Mouse (Mus musculus): Measurements from ENCODE around the gene Kbtbd12. TPM values are rescaled to one million over a fixed set of nuclear protein-coding genes. Genes with fewer than 3 reads are reported as not detected.

Kbtbd12 gene
- total RNA-seq, 2 experiments from 2014 or later: 56.2 to 78.7 TPM

DNA sequence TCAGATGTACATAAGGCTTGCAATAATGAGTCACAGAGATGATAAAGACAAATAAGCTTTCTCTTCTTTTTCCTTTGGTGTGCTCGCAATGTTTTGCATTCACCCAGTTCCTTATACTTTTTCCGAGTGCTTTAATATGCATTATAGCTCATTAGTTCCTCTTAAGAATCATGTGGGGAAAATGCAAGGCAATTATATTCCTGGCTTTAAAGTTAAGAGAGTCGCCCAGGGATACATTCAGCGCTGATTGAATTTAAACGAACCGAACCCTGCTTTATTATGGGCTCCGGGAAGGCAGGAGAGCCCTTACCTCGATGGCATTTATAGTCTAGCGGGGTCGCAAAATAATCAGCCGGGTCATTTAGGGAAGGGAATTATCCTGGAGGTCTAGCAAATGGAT lies 10.8 kb downstream of the Kbtbd12 start:
- no peak for DNase-seq

DNA sequence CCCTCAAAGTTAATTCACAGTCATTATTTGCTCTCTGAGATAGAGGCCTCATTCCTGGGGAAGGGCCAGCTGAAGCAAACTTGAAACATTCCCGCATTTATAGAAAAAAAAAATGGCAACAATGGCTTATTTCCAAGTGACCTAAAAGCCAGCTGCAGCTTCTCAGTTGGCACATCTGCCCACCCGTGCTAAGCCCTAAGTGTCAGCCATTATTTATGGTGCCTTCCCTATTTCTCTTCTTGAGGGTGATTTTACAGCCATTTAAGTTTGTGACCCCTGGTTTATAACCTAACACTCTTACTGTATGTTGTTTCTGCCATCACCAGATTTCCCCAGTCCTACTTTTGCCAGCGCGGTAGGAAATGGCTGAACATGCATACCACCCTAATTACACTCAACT lies 11.3 kb downstream of the Kbtbd12 start:
- no peak for DNase-seq

- no peak for DNase-seq
Observed at GRCm38 (mm10) chr6:88621816-88622481, 15.8 kb downstream of the Kbtbd12 start.

GRCm38 (mm10) chr6:88619542-88619941 lies 18.2 kb downstream of the Kbtbd12 start:
- DNase-seq: no peak

GRCm38 (mm10) chr6:88615352-88615751 lies 22.4 kb downstream of the Kbtbd12 start:
- DNase-seq: no peak

GRCm38 (mm10) chr6:88606417-88606816 lies 31.3 kb downstream of the Kbtbd12 start:
- no peak for DNase-seq

GRCm38 (mm10) chr6:88605715-88606114 lies 32.0 kb downstream of the Kbtbd12 start:
- DNase-seq: no peak

DNA sequence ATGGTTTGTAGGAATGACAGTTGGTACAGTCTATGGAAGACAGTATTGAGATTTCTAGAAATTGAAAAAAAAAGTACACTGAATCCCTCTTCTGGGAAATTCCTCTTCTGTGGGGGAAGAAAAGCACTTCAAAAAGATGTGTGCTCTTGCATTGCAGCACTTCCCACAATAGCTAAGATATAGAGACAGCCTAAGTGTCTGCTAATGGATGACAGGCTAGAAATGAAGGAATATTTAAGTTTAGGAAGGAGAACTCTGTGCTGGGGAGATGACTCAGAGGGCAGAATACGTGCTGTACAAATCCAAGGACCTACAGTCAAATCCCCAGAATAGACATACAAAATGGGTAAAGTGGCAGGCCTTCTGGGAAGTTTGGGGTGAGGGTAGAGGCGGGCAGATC lies 32.5 kb downstream of the Kbtbd12 start:
- DNase-seq: no peak

DNA sequence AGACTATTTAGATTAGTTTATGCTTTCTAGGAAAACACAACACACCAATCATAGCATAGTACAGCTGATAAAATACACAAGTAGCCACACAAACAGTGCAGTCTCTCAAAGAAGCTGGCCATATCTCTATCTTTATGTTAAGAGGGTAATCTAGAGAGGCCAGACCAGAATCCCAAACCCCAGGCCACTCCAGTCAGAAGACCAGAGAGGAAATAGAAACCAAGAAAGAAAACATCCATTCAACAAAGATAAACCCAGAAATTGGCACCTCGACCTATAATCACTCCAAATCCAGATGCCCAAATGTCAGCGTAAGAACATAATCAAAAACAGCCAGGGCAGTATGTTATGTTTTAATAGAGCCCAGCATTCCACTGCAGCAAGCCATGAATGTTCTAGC lies 41.6 kb downstream of the Kbtbd12 start:
- no peak for DNase-seq

GRCm38 (mm10) chr6:88592367-88592766 lies 45.4 kb downstream of the Kbtbd12 start:
- DNase-seq: no peak

- DNase-seq: no peak
Observed at GRCm38 (mm10) chr6:88590231-88590630, 47.5 kb downstream of the Kbtbd12 start.

- no peak for DNase-seq
Observed at GRCm38 (mm10) chr6:88589517-88589916, 48.2 kb downstream of the Kbtbd12 start.

DNA sequence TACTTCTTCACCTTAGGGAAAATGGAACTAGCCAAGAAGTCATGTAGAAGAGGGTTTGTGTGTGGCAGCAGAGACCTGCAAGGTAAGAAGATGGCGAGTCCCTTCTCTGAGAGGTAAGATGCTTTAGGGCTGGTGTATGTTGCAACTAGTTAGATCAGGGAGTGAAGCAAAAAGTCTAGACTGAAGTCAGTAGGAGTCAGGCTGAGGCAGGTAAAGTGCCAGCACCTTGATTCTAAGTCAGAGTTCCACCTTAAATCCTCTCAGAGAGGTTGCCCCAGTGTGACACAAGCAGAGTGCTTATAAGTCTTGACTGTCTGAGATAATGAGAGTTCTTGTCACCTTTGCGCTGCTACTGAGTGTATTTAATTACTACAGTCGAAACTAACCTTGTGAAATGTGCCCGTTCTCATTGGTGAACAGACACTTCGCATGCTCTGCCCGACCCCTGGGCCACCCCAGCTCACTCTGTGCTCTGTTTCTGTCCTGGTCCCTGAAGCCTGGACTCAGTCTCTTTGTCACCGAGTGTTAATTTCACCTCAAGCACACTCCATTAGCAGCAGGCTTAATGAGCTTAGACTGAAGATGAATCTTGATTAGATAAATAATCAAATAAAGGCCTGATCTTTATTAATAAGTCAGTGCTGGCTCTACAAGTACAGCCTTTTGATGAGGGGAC lies 49.0 kb downstream of the Kbtbd12 start:
- no peak for DNase-seq

GRCm38 (mm10) chr6:88587091-88587490 lies 50.7 kb downstream of the Kbtbd12 start:
- DNase-seq: no peak

DNA sequence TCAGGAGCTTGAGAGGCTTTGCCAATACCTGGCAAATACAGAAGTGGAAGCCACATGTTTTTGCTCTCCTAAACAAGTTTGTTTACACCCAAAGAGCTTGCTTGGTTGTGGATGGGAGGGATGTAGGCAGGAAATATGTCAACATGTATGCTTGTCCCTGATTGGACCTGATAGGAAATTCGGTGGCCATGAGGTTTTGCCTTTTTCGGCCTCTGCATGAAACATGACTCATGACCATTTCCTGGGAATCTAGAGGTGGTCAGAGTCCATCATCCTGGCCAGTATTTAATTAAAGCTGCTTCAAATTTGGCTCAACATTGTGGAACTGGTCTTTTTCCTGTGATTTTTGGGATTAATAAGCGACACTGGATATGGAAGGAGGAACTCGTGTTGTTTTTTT lies 53.8 kb downstream of the Kbtbd12 start:
- no peak for DNase-seq

- DNase-seq: no peak
Observed at GRCm38 (mm10) chr6:88576495-88576894, 61.3 kb downstream of the Kbtbd12 start.

DNA sequence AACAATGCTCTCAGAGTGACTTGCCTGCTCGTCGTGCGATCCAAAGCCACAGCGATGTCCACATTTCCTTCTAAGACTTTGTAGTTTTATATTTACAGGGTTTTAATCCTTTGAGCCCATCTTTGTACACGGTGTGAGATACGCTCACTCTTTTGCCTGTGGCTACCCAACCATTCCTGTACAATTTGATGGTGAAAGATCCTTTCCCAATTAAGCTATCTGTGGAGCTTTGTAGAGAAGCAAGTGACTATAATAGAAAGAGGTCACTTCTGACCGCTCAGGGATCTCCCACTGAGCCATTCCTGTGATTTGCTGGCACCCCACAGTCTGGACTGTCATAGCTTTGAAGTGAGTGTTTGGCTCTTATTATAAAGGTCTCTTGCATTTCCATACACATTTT lies 71.1 kb downstream of the Kbtbd12 start:
- no peak for DNase-seq

DNA sequence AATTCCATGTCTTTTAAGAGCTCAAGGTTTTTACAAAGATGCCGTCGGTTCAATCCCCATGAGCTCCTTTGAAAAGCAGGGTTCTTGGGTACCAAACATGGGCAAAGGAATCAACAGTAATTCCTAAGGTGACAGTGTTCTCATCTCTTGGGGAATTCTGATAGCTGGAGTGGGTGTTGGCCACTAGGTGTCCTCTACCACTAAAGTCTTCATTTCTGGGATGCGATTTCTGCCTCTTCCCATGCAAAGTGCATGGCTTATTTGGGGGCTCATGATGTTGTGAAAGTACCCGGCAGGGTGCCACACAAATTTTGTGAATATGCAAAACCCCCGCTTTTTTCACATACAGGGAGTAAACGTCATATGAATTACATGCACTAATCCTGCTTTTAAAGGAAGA lies 72.7 kb downstream of the Kbtbd12 start:
- DNase-seq: no peak

GRCm38 (mm10) chr6:88560156-88560555 lies 77.6 kb downstream of the Kbtbd12 start:
- no peak for DNase-seq

GRCm38 (mm10) chr6:88559688-88560087 lies 78.1 kb downstream of the Kbtbd12 start:
- no peak for DNase-seq

- peak; percentile 73 for DNase-seq
Observed at GRCm38 (mm10) chr6:88558076-88558475, 79.7 kb downstream of the Kbtbd12 start.

GRCm38 (mm10) chr6:88557548-88557947 lies 80.2 kb downstream of the Kbtbd12 start:
- DNase-seq: no peak

- DNase-seq: no peak
Observed at GRCm38 (mm10) chr6:88549916-88550315, 87.8 kb downstream of the Kbtbd12 start.
